Mouse (Mus musculus) lung, adult 2 months (tissue): ENCODE data around the gene Tmem88.
A peak's percentile ranks its signal among the peaks of the same experiment; 100 is the strongest.

ENCODE experiments used
- CTCF ChIP-seq: fragments of 200-500 bp; IDR thresholded peaks from 2 replicates; pipeline ENCODE4 v1.5.1; 2011; ENCODE audit warnings: mild to moderate bottlenecking, low read length, control low read depth; ENCODE audit not compliant: insufficient read depth
- POLR2A ChIP-seq: fragments of 200-500 bp; IDR thresholded peaks from 2 replicates; pipeline ENCODE4 v1.6.1; 2011; ENCODE audit warnings: low read depth, mild to moderate bottlenecking, control low read depth, low read length, borderline replicate concordance; ENCODE audit errors: extremely low read depth

DNA sequence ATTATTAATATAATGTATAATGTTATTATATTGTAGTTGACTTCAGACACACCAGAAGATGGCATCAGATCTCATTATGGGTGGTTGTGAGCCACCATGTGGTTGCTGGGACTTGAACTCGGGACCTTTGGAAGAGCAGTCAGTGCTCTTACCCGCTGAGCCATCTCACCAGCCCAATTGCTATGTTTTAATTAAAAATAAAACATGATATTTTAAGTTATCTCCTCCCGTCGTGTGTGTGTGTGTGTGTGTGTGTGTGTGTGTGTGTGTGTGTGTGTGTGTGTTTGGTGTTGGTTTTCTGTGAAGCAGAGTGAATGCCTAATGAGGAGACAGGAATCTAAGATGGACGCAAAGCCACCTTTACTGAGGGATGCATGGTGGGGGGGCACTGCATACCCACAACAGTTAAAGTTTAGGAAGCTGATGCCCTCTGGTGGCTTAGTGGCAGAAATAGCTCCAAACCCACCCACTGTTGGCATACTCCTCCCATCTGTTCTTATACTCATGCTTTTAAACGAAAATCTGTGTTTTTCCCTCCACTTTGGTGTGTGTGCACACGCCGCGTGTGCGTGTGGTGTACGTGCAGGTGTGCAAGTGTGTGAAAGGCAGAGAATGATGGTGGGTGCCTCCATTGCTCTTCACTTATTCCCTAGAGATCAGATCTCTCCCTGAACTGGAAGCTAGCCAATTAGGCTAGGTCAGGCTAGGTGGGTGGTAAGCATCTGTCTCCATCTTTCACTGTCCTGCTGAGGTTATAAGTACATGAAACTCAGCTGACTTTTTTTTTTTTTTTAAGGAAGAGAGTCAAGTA is 34.0 kb upstream of the Tmem88 start:
- TF ChIP-seq CTCF (peak; percentile 78), POLR2A (no peak)
